Mouse (Mus musculus): ENCODE results near the gene Rps6kb1. TPM values are rescaled to one million over a fixed set of nuclear protein-coding genes. Genes with fewer than 3 reads are reported as not detected.

The Rps6kb1 gene
- polyA plus RNA-seq, 1 experiment from 2014 or later: 58.8 TPM

- Histone ChIP-seq H3K9ac (no peak overlapping the region), H3K4me1 (ENCODE audit: insufficient read depth) (peaks cover 26% of the 10 kb centered on the region; the same call in 1 of the 2 replicates), H3K4me3 (ENCODE audit: low read depth, low read length) (no peak overlapping the region), H3K27ac (ENCODE audit: low read depth) (peak overlapping the region; percentile 47; the same call in 1 of the 2 replicates), H3K27me3 (ENCODE audit: insufficient read depth, low read length) (no peaks in the 10 kb centered on the region), H3K36me3 (ENCODE audit: insufficient read depth) (no peaks in the 10 kb centered on the region), H3K9me3 (ENCODE audit: low read depth, low read length) (no peaks in the 10 kb centered on the region), H3K4me2 (no peak overlapping the region)
- no peak for TF ChIP-seq CTCF (IDR thresholded peaks at IDR 0.05; ENCODE audit: low read depth)
- ATAC-seq (ENCODE audit: insufficient read depth): no peak
- 68% methylated on average over 10 of the region's 10 CpGs for WGBS
- DNase-seq: peak; percentile 6
Measured at GRCm38 (mm10) chr11:86579731-86580318, 35.2 kb upstream of the Rps6kb1 start.

- H3K4me1 ChIP-seq (ENCODE audit: insufficient read depth): peaks cover 26% of the 10 kb centered on the region; the same call in 1 of the 2 replicates
- H3K27me3 ChIP-seq (ENCODE audit: insufficient read depth, low read length): no peaks in the 10 kb centered on the region
- no peak overlapping the region for H3K9ac ChIP-seq
- peak; percentile 43 for DNase-seq
- H3K36me3 ChIP-seq (ENCODE audit: insufficient read depth): no peaks in the 10 kb centered on the region
- WGBS: 53% methylated on average over 25 of the region's 25 CpGs
- H3K9me3 ChIP-seq (ENCODE audit: low read depth, low read length): no peaks in the 10 kb centered on the region
- ATAC-seq (ENCODE audit: insufficient read depth): no peak
- H3K4me2 ChIP-seq: peak overlapping the region; percentile 0; the same call in 1 of the 2 replicates
- peak overlapping the region; percentile 40; the same call in 1 of the 2 replicates for H3K27ac ChIP-seq (ENCODE audit: low read depth)
- TF ChIP-seq CTCF (IDR thresholded peaks at IDR 0.05; ENCODE audit: low read depth): no peak
- no peak overlapping the region for H3K4me3 ChIP-seq (ENCODE audit: low read depth, low read length)
Measured at GRCm38 (mm10) chr11:86578809-86579730, 34.5 kb upstream of the Rps6kb1 start.

GRCm38 (mm10) chr11:86578106-86578808 is 33.7 kb upstream of the Rps6kb1 start:
- Histone ChIP-seq H3K9me3 (ENCODE audit: low read depth, low read length) (no peaks in the 10 kb centered on the region), H3K4me2 (no peak overlapping the region), H3K27me3 (ENCODE audit: insufficient read depth, low read length) (no peaks in the 10 kb centered on the region), H3K36me3 (ENCODE audit: insufficient read depth) (no peaks in the 10 kb centered on the region), H3K27ac (ENCODE audit: low read depth) (peak overlapping the region; percentile 73), H3K9ac (no peak overlapping the region), H3K4me1 (ENCODE audit: insufficient read depth) (peaks cover 26% of the 10 kb centered on the region; the same call in 1 of the 2 replicates), H3K4me3 (ENCODE audit: low read depth, low read length) (no peak overlapping the region)
- no peak for DNase-seq
- WGBS: 65% methylated on average over 6 of the region's 6 CpGs
- no peak for ATAC-seq (ENCODE audit: insufficient read depth)
- no peak for TF ChIP-seq CTCF (IDR thresholded peaks at IDR 0.05; ENCODE audit: low read depth)

- peak overlapping the region; percentile 73 for H3K27ac ChIP-seq (ENCODE audit: low read depth)
- DNase-seq (peak; percentile 66), ATAC-seq (ENCODE audit: insufficient read depth) (peak; percentile 35; the same call in 1 of the 2 replicates)
- H3K4me2 ChIP-seq: no peak overlapping the region
- no peak overlapping the region for H3K4me3 ChIP-seq (ENCODE audit: low read depth, low read length)
- WGBS: 50% methylated on average over 4 of the region's 4 CpGs
- no peaks in the 10 kb centered on the region for H3K36me3 ChIP-seq (ENCODE audit: insufficient read depth)
- TF ChIP-seq CTCF (IDR thresholded peaks at IDR 0.05; ENCODE audit: low read depth): no peak
- no peak overlapping the region for H3K9ac ChIP-seq
- no peaks in the 10 kb centered on the region for H3K27me3 ChIP-seq (ENCODE audit: insufficient read depth, low read length)
- H3K4me1 ChIP-seq (ENCODE audit: insufficient read depth): peaks cover 26% of the 10 kb centered on the region; the same call in 1 of the 2 replicates
- no peaks in the 10 kb centered on the region for H3K9me3 ChIP-seq (ENCODE audit: low read depth, low read length)
Measured at GRCm38 (mm10) chr11:86577231-86577630, 32.6 kb upstream of the Rps6kb1 start.

GRCm38 (mm10) chr11:86575632-86576378 is 31.2 kb upstream of the Rps6kb1 start:
- no peaks in the 10 kb centered on the region for H3K27me3 ChIP-seq (ENCODE audit: insufficient read depth, low read length)
- no peak for TF ChIP-seq CTCF (IDR thresholded peaks at IDR 0.05; ENCODE audit: low read depth)
- DNase-seq: peak; percentile 17
- H3K4me1 ChIP-seq (ENCODE audit: insufficient read depth): peaks cover 35% of the 10 kb centered on the region
- no peaks in the 10 kb centered on the region for H3K36me3 ChIP-seq (ENCODE audit: insufficient read depth)
- H3K9ac ChIP-seq: no peak overlapping the region
- H3K4me3 ChIP-seq (ENCODE audit: low read depth, low read length): no peak overlapping the region
- WGBS: 66% methylated on average over 7 of the region's 7 CpGs
- no peaks in the 10 kb centered on the region for H3K9me3 ChIP-seq (ENCODE audit: low read depth, low read length)
- ATAC-seq (ENCODE audit: insufficient read depth): no peak
- H3K27ac ChIP-seq (ENCODE audit: low read depth): no peak overlapping the region
- no peak overlapping the region for H3K4me2 ChIP-seq

- H3K36me3 ChIP-seq (ENCODE audit: insufficient read depth): no peaks in the 10 kb centered on the region
- ATAC-seq (ENCODE audit: insufficient read depth): no peak
Measured at GRCm38 (mm10) chr11:86574408-86574807, 29.8 kb upstream of the Rps6kb1 start.

More at GRCm38 (mm10) chr11:86574408-86574807, 29.8 kb upstream of the Rps6kb1 start:
- DNase-seq: no peak
- H3K9me3 ChIP-seq (ENCODE audit: low read depth, low read length): no peaks in the 10 kb centered on the region
- H3K4me2 ChIP-seq: no peak overlapping the region
- no peak overlapping the region for H3K9ac ChIP-seq
- H3K4me1 ChIP-seq (ENCODE audit: insufficient read depth): peaks cover 34% of the 10 kb centered on the region
- 26% methylated on average over 2 of the region's 2 CpGs for WGBS
- H3K27me3 ChIP-seq (ENCODE audit: insufficient read depth, low read length): no peaks in the 10 kb centered on the region
- TF ChIP-seq CTCF (IDR thresholded peaks at IDR 0.05; ENCODE audit: low read depth): no peak
- no peak overlapping the region for H3K27ac ChIP-seq (ENCODE audit: low read depth)
- no peak overlapping the region for H3K4me3 ChIP-seq (ENCODE audit: low read depth, low read length)
